Mouse (Mus musculus) testis, adult 2 months (tissue): ENCODE data around the gene Bri3.
A peak's percentile ranks its signal among the peaks of the same experiment; 100 is the strongest.

Experiments used
- CTCF ChIP-seq: fragments of 200-500 bp; IDR thresholded peaks from 2 replicates; pipeline ENCODE4 v1.5.1; 2012; ENCODE audit warnings: low read depth, mild to moderate bottlenecking, inconsistent platforms, low read length, moderate library complexity; ENCODE audit not compliant: control insufficient read depth, insufficient read depth, insufficient replicate concordance
- POLR2A ChIP-seq: fragments of 200-500 bp; IDR thresholded peaks from 2 replicates; pipeline ENCODE4 v1.6.1; 2012; ENCODE audit warnings: low read depth, mild to moderate bottlenecking, inconsistent platforms, low read length, moderate library complexity; ENCODE audit not compliant: control insufficient read depth

- TF ChIP-seq CTCF (no peak), POLR2A (peak; percentile 35; the same call in 1 of the 2 replicates)
These were observed 10.0 kb downstream of the Bri3 start for GRCm38 (mm10) chr5:144254122-144254810.
